ENCODE assay signal across 9 mouse cellular contexts in the genomic region with DNA sequence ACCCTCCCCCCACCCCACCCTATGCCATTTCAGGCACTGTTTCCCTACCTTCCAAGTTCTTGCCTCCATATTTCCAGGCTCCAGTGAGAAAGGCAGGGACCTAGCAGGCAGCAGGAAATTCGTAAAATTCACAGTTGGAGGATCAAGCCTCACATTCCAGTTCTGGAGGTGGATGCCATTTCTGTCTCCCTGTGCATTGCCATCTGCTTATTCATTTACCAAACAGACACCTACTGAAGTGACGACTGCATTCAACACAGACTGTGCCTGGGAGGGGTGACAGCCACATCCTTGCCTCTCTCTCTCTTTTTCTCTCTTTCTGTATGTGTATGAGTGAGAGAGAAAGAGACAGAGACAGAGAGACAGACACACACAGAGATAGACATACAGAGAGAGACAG. TPM values are rescaled to one million over a fixed set of nuclear protein-coding genes. Genes with fewer than 3 reads are reported as not detected.
DNase-seq lines count a peak whose midpoint lies in the region; ATAC-seq lines count a peak whose summit lies in the region.
"Had no signal": no experiment of that assay in that cellular context is flagged by ENCODE, and none has a peak within 500 bp of the region (broad histone marks: within the 10 kb centered on the region; RNA-seq: fewer than 3 reads in every experiment).

No protein-coding gene starts in this region.

- DNase-seq in lung, postnatal 4 days = no peak
- DNase-seq in frontal cortex, postnatal 14 days (ENCODE audit: low spot score in 2 of 2) = peak; percentile 44 to 50
- DNase-seq in layer of hippocampus, postnatal 36 days = peak; percentile 49 to 63
- peak; percentile 70 for DNase-seq in right cerebral cortex, postnatal 25 days
- no peak for DNase-seq in testis, postnatal 10 days (ENCODE audit: low spot score)
- no peak for DNase-seq in kidney, postnatal 4 days
- DNase-seq: liver, embryonic 13.5 days had no signal

- ATAC-seq in lung, embryonic 15.5 days (ENCODE audit: borderline replicate concordance, extremely low read depth, low FRiP score, low TSS enrichment) = no peak

- no peaks in the 10 kb centered on the region for H3K27me3 ChIP-seq in lung, embryonic 15.5 days
- H3K27me3 ChIP-seq: Patski had no signal

- no peak overlapping the region for H3K4me2 ChIP-seq in lung, embryonic 15.5 days
- H3K4me2 ChIP-seq: liver, embryonic 13.5 days had no signal

- H3K4me3 ChIP-seq in lung, embryonic 15.5 days = no peak overlapping the region
- H3K4me3 ChIP-seq: liver, embryonic 13.5 days had no signal

- peak overlapping the region; percentile 83 for H3K27ac ChIP-seq in lung, embryonic 15.5 days
- H3K27ac ChIP-seq: liver, embryonic 13.5 days had no signal

- H3K9me3 ChIP-seq in lung, embryonic 15.5 days = no peaks in the 10 kb centered on the region

- WGBS in lung, embryonic 15.5 days = 62% methylated on average over 2 of the region's 2 CpGs

- no peak overlapping the region for H3K9ac ChIP-seq in lung, embryonic 15.5 days
- H3K9ac ChIP-seq: liver, embryonic 13.5 days had no signal

- H3K4me1 ChIP-seq in lung, embryonic 15.5 days = peaks cover 12% of the 10 kb centered on the region

- no peaks in the 10 kb centered on the region for H3K36me3 ChIP-seq in lung, embryonic 15.5 days
- H3K36me3 ChIP-seq: liver, embryonic 13.5 days had no signal

RNA-seq across cellular contexts. Expression of gene Echdc3, which starts 44.3 kb away (rescaled TPM):
- 9.6 and 9.7 TPM in 2 replicates for polyA plus RNA-seq in lung, embryonic 15.5 days (2015; fragmentation: Nextera tagmentation; extraction: Ambion mirVana)
- under 1 TPM; 0.62 to 0.78 TPM for total RNA-seq in layer of hippocampus, postnatal 36 days (2021)

Comparison
In these comparisons a context has a peak if more than half of its experiments do, and no peak if none do; other contexts are left out.
1. DNase-seq: peak in frontal cortex, postnatal 14 days (2 of 2), layer of hippocampus, postnatal 36 days (2 of 2) and right cerebral cortex, postnatal 25 days (single experiment); none in lung, postnatal 4 days (0 of 2), testis, postnatal 10 days (single experiment) and kidney, postnatal 4 days (0 of 2).